Mouse (Mus musculus): ENCODE measurements around the gene Mdga1. TPM values are rescaled to one million over a fixed set of nuclear protein-coding genes. Genes with fewer than 3 reads are reported as not detected.

Mdga1 gene
- polyA plus RNA-seq, 1 experiment from 2014 or later = 13.1 TPM

DNA sequence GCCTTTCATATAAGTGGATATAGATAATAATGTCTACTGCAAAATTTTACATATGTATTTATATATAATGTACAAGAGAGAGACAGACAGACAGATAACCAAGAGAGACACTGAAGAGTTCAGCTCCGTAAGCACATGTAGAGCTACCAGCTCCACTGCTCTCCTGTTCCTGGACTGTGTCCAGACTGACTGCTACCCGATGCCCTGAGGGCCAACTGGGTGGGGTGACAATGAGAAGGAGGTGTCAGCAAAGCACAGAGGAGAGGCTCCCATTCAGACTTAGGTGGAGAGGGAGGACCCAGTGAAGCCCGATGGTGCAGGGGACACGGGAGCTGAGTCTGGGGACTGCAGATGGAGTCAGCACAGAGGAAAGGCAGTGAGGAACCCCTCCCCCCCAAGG is 9.1 kb upstream of the Mdga1 start:
- Histone ChIP-seq H3K27ac (replicated peaks) (no peak overlapping the region), H3K9ac (replicated peaks) (no peak overlapping the region), H3K4me2 (replicated peaks) (no peak overlapping the region), H3K27me3 (peaks cover 4% of the 10 kb centered on the region; the same call in 1 of the 2 replicates), H3K9me3 (0 out of 2 replicates have a peak, but pooled peaks cover 3% of the 10 kb centered on the region), H3K4me1 (0 out of 2 replicates have a peak, but pooled peaks cover 4% of the 10 kb centered on the region), H3K36me3 (no peaks in the 10 kb centered on the region), H3K4me3 (no peak overlapping the region)
- WGBS = 73% methylated on average over 4 of the region's 4 CpGs
- ATAC-seq (ENCODE audit: low FRiP score, low read depth) = no peak

DNA sequence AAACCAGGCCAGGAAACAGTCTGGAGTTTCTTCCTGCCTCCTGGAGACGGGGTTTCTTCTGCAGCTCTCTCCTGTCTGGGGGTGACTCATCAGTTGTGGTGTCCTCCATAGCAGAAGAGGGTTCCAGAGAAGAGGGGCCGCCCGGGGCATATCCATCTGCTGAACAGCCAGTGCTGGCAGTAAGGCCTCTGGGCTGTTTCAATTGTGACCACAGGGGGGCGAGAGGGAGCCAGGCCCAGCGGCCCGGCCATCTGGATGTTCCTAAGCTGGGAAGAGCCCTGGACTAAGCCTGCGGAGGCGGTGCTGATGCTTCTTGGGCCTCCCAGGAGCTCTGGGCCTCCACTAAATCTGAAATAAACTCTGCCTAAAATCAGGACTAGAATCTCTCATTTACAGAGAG is 5.8 kb upstream of the Mdga1 start:
- 0 out of 2 replicates have a peak, but pooled peaks have one; percentile 62 for ATAC-seq (ENCODE audit: low FRiP score, low read depth)

DNA sequence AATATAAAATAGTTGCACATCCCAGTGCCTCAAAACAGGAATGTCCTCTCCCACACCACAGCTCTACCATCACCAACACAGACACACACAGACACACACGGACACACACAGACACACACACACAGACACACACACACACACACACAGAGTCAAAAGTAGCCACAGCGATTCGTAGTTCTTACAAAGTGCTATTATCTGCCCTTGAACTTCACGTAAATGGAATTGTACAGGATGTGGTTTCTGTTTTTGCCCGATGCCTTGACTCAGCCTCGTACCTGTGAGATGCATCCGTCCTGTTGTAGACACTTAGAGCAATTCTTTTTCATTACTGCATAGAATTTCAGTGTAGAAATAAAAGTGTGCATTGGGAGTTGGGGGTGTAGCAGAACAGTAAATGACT is 3.3 kb upstream of the Mdga1 start:
- H3K27me3 ChIP-seq = peaks cover 11% of the 10 kb centered on the region
- ATAC-seq (ENCODE audit: low FRiP score, low read depth) = no peak
- peaks cover 12% of the 10 kb centered on the region for H3K4me1 ChIP-seq
- no peaks in the 10 kb centered on the region for H3K9me3 ChIP-seq
- no peak overlapping the region for H3K4me3 ChIP-seq
- 90% methylated on average over 7 of the region's 7 CpGs for WGBS
- no peak overlapping the region for H3K9ac ChIP-seq (replicated peaks)
- no peak overlapping the region for H3K4me2 ChIP-seq (replicated peaks)
- no peaks in the 10 kb centered on the region for H3K36me3 ChIP-seq
- no peak overlapping the region for H3K27ac ChIP-seq (replicated peaks)

More for the DNA sequence above, 5.8 kb upstream of the Mdga1 start:
- H3K9ac ChIP-seq (replicated peaks) = no peak overlapping the region
- WGBS = 7% methylated on average over 8 of the region's 8 CpGs
- no peak overlapping the region for H3K4me3 ChIP-seq
- H3K4me2 ChIP-seq (replicated peaks) = no peak overlapping the region
- no peak overlapping the region for H3K27ac ChIP-seq (replicated peaks)
- H3K4me1 ChIP-seq = peaks cover 12% of the 10 kb centered on the region
- peaks cover 4% of the 10 kb centered on the region; the same call in 1 of the 2 replicates for H3K27me3 ChIP-seq
- no peaks in the 10 kb centered on the region for H3K36me3 ChIP-seq
- no peaks in the 10 kb centered on the region for H3K9me3 ChIP-seq

DNA sequence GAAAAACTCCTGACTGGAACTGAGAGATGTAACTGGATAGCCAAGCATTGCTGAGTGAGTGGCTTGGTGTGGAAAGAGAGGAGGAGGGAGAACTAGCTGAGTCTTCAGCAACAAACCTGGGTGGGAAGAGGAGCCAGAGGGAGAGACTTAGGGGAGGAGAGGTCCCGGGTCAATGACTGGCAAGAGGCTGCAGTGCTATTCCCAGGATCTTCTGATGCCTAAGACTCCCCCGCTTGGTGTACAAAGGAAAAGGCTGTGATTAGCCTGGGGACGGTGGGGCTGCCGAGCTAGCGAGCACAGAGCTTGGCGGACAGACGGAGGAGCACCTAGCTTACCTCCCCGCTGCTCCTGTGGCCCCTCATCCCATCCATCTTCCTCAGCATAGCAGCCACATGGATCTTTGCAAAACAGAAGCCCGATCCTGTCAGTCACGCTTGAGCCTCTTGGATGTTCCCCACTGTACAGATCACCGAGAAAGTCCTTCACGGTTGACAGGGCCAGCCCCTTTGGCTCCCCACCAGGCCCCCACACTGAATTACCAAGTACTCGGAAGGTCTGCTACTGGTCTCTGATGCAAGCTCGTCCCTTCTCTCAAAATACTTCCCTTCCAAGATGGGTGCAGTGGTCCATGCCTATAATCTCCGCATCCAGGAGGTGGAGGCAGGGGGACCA is 2.0 kb upstream of the Mdga1 start:
- Histone ChIP-seq H3K9me3 (no peaks in the 10 kb centered on the region), H3K4me1 (peaks cover 12% of the 10 kb centered on the region), H3K4me2 (replicated peaks) (no peak overlapping the region), H3K27me3 (peaks cover 11% of the 10 kb centered on the region), H3K9ac (replicated peaks) (no peak overlapping the region), H3K27ac (replicated peaks) (no peak overlapping the region), H3K36me3 (no peaks in the 10 kb centered on the region), H3K4me3 (no peak overlapping the region)
- WGBS = 32% methylated on average over 15 of the region's 15 CpGs
- ATAC-seq (ENCODE audit: low FRiP score, low read depth) = no peak

DNA sequence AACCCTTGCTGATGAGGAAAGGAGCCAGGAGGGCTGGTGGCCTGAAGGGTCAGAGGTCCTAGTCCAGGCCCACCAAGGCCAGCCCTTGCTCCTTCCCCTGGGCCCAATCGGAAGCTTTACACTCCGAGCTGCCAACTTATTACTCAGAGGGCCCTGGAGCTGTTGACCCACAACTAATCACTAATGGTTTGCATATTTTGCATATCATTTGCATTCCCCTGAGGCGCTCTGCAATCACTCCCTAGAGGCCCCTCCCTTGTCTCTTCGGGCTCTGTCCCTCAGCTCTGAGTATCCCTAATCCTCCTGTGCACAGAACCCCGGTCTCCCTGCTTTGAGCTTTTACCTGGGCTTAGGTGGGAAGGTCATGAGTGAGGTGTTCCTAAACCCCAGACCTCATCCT is 4.4 kb downstream of the Mdga1 start:
- Histone ChIP-seq H3K36me3 (no peaks in the 10 kb centered on the region), H3K4me3 (no peak overlapping the region), H3K27me3 (peaks cover 39% of the 10 kb centered on the region), H3K27ac (replicated peaks) (no peak overlapping the region), H3K9me3 (no peaks in the 10 kb centered on the region), H3K4me1 (peaks cover 36% of the 10 kb centered on the region), H3K9ac (replicated peaks) (no peak overlapping the region), H3K4me2 (replicated peaks) (no peak overlapping the region)
- peak; percentile 47; the same call in 1 of the 2 replicates for ATAC-seq (ENCODE audit: low FRiP score, low read depth)
- WGBS = 12% methylated on average over 5 of the region's 5 CpGs

DNA sequence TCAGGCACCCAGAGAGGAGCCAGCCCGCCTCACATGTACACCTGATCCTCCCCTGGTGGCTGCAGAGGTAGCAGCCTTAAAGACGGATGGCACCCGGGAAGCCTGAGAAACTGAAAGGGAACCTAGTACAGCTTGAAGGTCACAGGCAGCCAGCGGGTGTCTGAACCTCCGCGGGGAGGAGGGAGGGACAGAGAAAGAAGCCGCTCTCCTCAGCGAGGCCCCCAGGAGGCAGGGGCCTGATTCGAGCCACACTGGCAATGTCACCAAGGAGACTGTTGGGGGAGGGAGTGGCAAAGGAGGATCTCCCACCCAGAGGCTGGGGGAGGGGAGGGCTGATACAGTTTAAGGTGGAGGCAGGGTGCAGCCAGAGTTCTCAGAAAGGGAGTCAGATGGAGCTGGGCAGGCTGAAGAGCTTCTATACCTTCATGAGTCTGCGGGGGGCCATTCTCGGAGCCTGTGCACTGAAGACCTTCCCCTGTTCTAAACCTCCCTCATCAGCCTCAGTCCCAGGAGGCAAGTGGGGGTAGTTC is 6.1 kb downstream of the Mdga1 start:
- 2% methylated on average over 11 of the region's 11 CpGs for WGBS
- H3K4me1 ChIP-seq = peaks cover 36% of the 10 kb centered on the region
- no peaks in the 10 kb centered on the region for H3K36me3 ChIP-seq
- no peak for ATAC-seq (ENCODE audit: low FRiP score, low read depth)
- peaks cover 6% of the 10 kb centered on the region; the same call in 1 of the 2 replicates for H3K9me3 ChIP-seq
- H3K4me2 ChIP-seq (replicated peaks) = peak overlapping the region; percentile 18
- H3K9ac ChIP-seq (replicated peaks) = no peak overlapping the region
- peaks cover 33% of the 10 kb centered on the region for H3K27me3 ChIP-seq
- no peak overlapping the region for H3K4me3 ChIP-seq
- no peak overlapping the region for H3K27ac ChIP-seq (replicated peaks)

DNA sequence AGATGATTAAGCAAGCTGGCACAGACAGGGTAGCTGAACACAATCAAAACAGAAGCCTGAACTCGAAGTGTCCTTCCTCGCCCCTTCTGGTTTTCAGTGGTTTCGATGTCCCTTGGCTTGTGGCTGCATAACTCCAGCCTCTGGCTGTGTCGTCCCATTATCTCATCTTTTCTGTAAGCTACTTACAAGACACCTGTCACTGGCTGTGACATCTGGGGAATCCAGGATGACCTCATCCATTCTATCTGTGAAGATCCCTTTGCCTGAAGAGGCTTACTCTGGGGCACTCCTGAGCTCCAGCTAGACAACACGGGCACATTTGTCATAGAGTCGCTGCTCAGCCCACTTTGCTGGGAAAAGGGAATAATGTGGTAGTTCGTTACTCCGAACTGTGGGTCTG is 14.0 kb downstream of the Mdga1 start:
- no peak for ATAC-seq (ENCODE audit: low FRiP score, low read depth)
- peaks cover 9% of the 10 kb centered on the region; the same call in 1 of the 2 replicates for H3K9me3 ChIP-seq
- no peaks in the 10 kb centered on the region; the same call in 1 of the 2 replicates for H3K27me3 ChIP-seq
- no peak overlapping the region for H3K4me3 ChIP-seq
- peaks cover 11% of the 10 kb centered on the region; the same call in 1 of the 2 replicates for H3K4me1 ChIP-seq
- no peak overlapping the region for H3K4me2 ChIP-seq (replicated peaks)
- no peak overlapping the region for H3K9ac ChIP-seq (replicated peaks)
- no peaks in the 10 kb centered on the region for H3K36me3 ChIP-seq
- 68% methylated on average over 8 of the region's 8 CpGs for WGBS
- no peak overlapping the region for H3K27ac ChIP-seq (replicated peaks)

DNA sequence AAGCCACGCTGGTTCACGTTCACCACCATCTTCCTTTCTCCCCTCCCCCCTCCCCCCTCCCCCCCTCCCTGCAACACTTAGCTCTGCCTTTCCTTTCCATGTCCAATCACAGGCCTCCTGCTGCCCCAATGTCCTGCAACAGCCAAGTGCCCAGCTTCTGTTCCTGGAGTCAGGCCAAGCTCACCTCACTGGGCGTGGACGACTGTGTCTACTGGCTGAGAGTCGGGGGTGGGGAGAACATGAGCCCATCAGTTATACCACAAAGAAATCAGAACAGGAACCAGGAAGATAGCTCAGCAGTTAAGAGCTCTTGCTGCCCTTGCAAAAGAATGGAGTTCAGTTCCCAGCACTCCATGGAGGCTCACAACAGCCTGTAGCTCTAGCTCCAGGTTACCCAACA is 15.6 kb downstream of the Mdga1 start:
- WGBS = 84% methylated on average over 5 of the region's 5 CpGs

DNA sequence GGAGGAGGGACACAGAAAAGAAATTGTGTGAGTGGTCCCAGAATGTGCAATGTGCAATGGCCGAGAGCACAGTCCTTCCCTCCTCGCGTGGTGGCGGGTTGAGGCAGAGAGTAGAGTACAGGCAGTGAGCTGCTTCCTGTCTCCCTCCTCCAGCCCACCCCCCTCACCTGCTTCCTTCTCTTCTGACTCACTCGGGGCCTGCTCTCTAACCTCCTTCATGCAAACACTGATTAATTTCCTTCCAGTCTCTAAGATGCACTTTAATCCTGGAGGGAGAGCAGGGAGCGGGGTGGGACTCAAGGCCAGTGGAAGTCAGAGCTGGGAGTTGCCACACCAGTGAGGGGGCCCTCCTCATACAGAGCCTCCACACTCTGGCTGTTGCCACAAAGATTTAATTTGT is 18.8 kb downstream of the Mdga1 start:
- H3K27me3 ChIP-seq = no peaks in the 10 kb centered on the region
- H3K4me3 ChIP-seq = no peak overlapping the region
- no peak overlapping the region for H3K9ac ChIP-seq (replicated peaks)
- WGBS = 55% methylated on average over 6 of the region's 6 CpGs
- no peak overlapping the region for H3K27ac ChIP-seq (replicated peaks)
- H3K36me3 ChIP-seq = no peaks in the 10 kb centered on the region
- H3K9me3 ChIP-seq = no peaks in the 10 kb centered on the region
- peaks cover 24% of the 10 kb centered on the region for H3K4me1 ChIP-seq
- H3K4me2 ChIP-seq (replicated peaks) = no peak overlapping the region
- no peak for ATAC-seq (ENCODE audit: low FRiP score, low read depth)

More for the DNA sequence above, 15.6 kb downstream of the Mdga1 start:
- H3K36me3 ChIP-seq = no peaks in the 10 kb centered on the region
- H3K27me3 ChIP-seq = no peaks in the 10 kb centered on the region; the same call in 1 of the 2 replicates
- no peak overlapping the region for H3K4me3 ChIP-seq
- no peak overlapping the region for H3K27ac ChIP-seq (replicated peaks)
- peaks cover 5% of the 10 kb centered on the region; the same call in 1 of the 2 replicates for H3K9me3 ChIP-seq
- H3K4me1 ChIP-seq = peaks cover 17% of the 10 kb centered on the region; the same call in 1 of the 2 replicates
- H3K4me2 ChIP-seq (replicated peaks) = no peak overlapping the region
- no peak overlapping the region for H3K9ac ChIP-seq (replicated peaks)
- ATAC-seq (ENCODE audit: low FRiP score, low read depth) = no peak

DNA sequence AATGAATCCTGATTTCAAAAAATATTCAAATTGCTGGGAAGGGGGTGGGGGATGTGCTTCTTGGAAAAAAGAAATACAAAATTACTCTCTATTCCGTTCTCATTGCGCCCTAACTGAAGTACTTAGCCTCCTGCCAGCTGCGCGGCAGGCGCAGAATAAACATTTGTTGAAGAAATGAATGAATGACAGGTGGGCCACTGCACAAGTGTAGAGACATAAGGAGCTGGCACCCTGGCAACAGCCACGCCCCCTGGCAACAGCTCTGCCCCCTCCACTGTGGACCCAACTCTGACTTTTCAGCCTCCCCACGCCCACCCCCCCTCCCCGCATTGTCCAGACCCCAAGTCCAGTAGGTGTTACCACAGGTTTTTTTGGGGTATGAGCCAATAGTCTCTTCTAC is 19.3 kb downstream of the Mdga1 start:
- H3K27ac ChIP-seq (replicated peaks) = no peak overlapping the region
- no peak for ATAC-seq (ENCODE audit: low FRiP score, low read depth)
- WGBS = 75% methylated on average over 8 of the region's 8 CpGs
- H3K4me2 ChIP-seq (replicated peaks) = no peak overlapping the region
- no peaks in the 10 kb centered on the region for H3K9me3 ChIP-seq
- no peaks in the 10 kb centered on the region for H3K36me3 ChIP-seq
- H3K4me3 ChIP-seq = no peak overlapping the region
- no peak overlapping the region for H3K9ac ChIP-seq (replicated peaks)
- H3K27me3 ChIP-seq = no peaks in the 10 kb centered on the region; the same call in 1 of the 2 replicates
- H3K4me1 ChIP-seq = peaks cover 22% of the 10 kb centered on the region

DNA sequence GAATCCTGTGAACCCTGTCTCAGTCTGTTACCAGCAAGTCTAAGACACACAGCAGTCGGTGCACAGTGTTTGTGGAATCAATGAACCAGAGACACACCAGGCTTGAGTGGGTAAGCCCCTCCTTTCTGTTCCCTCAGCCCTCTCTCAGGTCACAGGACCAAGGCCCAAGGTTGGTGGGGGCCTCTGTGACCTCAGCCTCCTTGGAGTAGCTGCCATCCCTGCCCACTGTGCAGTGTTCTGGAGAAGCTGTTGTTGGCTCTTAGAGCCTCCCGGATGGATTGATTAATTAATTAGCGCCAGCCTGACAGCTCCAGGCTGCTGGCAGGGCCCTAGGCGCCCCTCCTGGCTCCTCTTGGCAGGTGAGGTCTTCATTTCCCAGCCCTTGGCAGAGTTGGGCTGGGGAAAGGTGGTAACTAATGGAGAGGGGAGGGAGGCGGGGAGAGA is 22.6 kb downstream of the Mdga1 start:
- ATAC-seq (ENCODE audit: low FRiP score, low read depth) = peak; percentile 19; the same call in 1 of the 2 replicates
- 39% methylated on average over 5 of the region's 5 CpGs for WGBS
- Histone ChIP-seq H3K36me3 (no peaks in the 10 kb centered on the region), H3K4me2 (replicated peaks) (no peak overlapping the region), H3K27me3 (peaks cover 4% of the 10 kb centered on the region; the same call in 1 of the 2 replicates), H3K9ac (replicated peaks) (no peak overlapping the region), H3K4me3 (no peak overlapping the region), H3K4me1 (peaks cover 22% of the 10 kb centered on the region), H3K9me3 (no peaks in the 10 kb centered on the region), H3K27ac (replicated peaks) (no peak overlapping the region)

DNA sequence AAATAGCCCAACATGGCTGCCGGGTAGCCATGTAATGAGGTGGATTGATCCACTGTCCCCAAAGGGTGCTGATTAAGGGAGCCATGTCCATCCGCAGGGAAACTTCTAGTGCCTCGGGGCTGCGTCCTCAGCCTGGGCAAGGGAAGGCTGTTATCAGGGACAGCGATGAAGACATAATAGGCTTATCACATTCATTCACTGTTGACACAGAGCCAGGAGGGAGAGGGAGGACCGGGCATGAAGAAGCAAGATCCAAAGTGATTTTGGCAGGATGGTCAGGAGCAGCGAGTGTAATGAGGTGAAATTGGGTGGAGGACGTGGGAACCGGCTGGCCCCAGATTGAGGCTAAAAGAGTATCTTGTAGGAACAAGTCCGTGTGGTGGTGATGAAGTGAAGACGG is 25.5 kb downstream of the Mdga1 start:
- Histone ChIP-seq H3K9ac (replicated peaks) (no peak overlapping the region), H3K36me3 (no peaks in the 10 kb centered on the region), H3K9me3 (no peaks in the 10 kb centered on the region), H3K4me3 (no peak overlapping the region), H3K4me2 (replicated peaks) (no peak overlapping the region), H3K4me1 (peaks cover 7% of the 10 kb centered on the region), H3K27me3 (peaks cover 7% of the 10 kb centered on the region; the same call in 1 of the 2 replicates), H3K27ac (replicated peaks) (no peak overlapping the region)
- ATAC-seq (ENCODE audit: low FRiP score, low read depth) = no peak
- 72% methylated on average over 11 of the region's 11 CpGs for WGBS
